Comparison of ENCODE assay signal across 13 mouse cellular contexts in the genomic region with DNA sequence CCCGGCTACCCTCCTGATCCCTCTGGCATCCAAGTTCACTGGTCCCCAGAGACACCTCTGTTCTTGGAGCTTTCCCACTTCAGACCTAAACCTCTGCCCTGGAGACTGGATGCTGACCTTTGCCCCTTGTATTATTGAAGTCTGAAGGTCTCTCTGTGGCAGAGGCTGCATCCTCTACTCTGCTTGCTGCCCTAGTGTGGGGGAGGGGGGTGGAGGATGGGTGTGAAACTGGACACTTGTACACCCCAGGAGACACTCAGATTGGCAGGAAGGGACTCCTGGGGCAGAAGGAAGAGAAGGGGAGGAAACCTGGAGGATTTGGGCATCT.
DNase-seq lines count a peak whose midpoint lies in the region; ATAC-seq and TF ChIP-seq lines count a peak whose summit lies in the region.
"Had no signal": no experiment of that assay in that cellular context is flagged by ENCODE, and none has a peak within 500 bp of the region (broad histone marks: within the 10 kb centered on the region; RNA-seq: fewer than 3 reads in every experiment).

No protein-coding gene starts in this region.

- 0 out of 2 replicates have a peak, but pooled peaks have one; percentile 2 for ATAC-seq in midbrain, embryonic 13.5 days
- no peak for ATAC-seq in midbrain, postnatal 0 days (ENCODE audit: low FRiP score)

- no peaks in the 10 kb centered on the region for H3K36me3 ChIP-seq in heart, embryonic 10.5 days
- H3K36me3 ChIP-seq in midbrain, embryonic 13.5 days = no peaks in the 10 kb centered on the region
- no peaks in the 10 kb centered on the region for H3K36me3 ChIP-seq in midbrain, postnatal 0 days (ENCODE audit: insufficient read depth, low read length)
- H3K36me3 ChIP-seq in small intestine, adult 2 months (ENCODE audit: control insufficient read depth, insufficient read depth, low read length) = peaks cover 19% of the 10 kb centered on the region
- H3K36me3 ChIP-seq: limb, embryonic 15.5 days had no signal

- no peaks in the 10 kb centered on the region for H3K27me3 ChIP-seq in heart, embryonic 10.5 days (ENCODE audit: insufficient read depth, poor library complexity, severe bottlenecking)
- no peaks in the 10 kb centered on the region for H3K27me3 ChIP-seq in midbrain, embryonic 13.5 days
- H3K27me3 ChIP-seq in midbrain, postnatal 0 days (ENCODE audit: insufficient read depth, low read length) = no peaks in the 10 kb centered on the region
- no peaks in the 10 kb centered on the region for H3K27me3 ChIP-seq in small intestine, adult 2 months (ENCODE audit: control insufficient read depth, insufficient read depth, low read length)
- H3K27me3 ChIP-seq: limb, embryonic 15.5 days had no signal

- no peak overlapping the region for H3K4me3 ChIP-seq in heart, embryonic 10.5 days
- H3K4me3 ChIP-seq in midbrain, embryonic 13.5 days (replicated peaks) = no peak overlapping the region
- H3K4me3 ChIP-seq in midbrain, postnatal 0 days (ENCODE audit: low read depth, low read length) = no peak overlapping the region
- H3K4me3 ChIP-seq in small intestine, adult 2 months (ENCODE audit: low read depth, low read length) = no peak overlapping the region
- H3K4me3 ChIP-seq: heart, adult 2 months; limb, embryonic 15.5 days had no signal

- peaks cover 78% of the 10 kb centered on the region for H3K4me1 ChIP-seq in heart, embryonic 10.5 days
- peaks cover 41% of the 10 kb centered on the region for H3K4me1 ChIP-seq in midbrain, embryonic 13.5 days (replicated peaks)
- H3K4me1 ChIP-seq in midbrain, postnatal 0 days (ENCODE audit: insufficient read depth, low read length) = peaks cover 11% of the 10 kb centered on the region; the same call in 1 of the 2 replicates
- H3K4me1 ChIP-seq in small intestine, adult 2 months (ENCODE audit: control insufficient read depth, insufficient read depth, insufficient read length, low read length) = peaks cover 38% of the 10 kb centered on the region

- no peak for TF ChIP-seq POLR2A in small intestine, adult 2 months (IDR thresholded peaks at IDR 0.05; ENCODE audit: low read depth, low read length)

- H3K27ac ChIP-seq in heart, embryonic 10.5 days = peak overlapping the region; percentile 88
- H3K27ac ChIP-seq in midbrain, embryonic 13.5 days = no peak overlapping the region
- no peak overlapping the region for H3K27ac ChIP-seq in midbrain, postnatal 0 days (ENCODE audit: low read depth, low read length)
- H3K27ac ChIP-seq in small intestine, adult 2 months (ENCODE audit: insufficient read depth, low read depth, low read length) = peak overlapping the region; percentile 86
- H3K27ac ChIP-seq: macrophage had no signal

- intact Hi-C loops in left cerebral cortex, postnatal 36 days (cut with DNase I) = no loop called here

- H3K9ac ChIP-seq in midbrain, embryonic 13.5 days (replicated peaks) = peak overlapping the region; percentile 12; the same call in 1 of the 2 replicates
- no peak overlapping the region for H3K9ac ChIP-seq in midbrain, postnatal 0 days (replicated peaks; ENCODE audit: low read length, poor library complexity, severe bottlenecking)
- H3K9ac ChIP-seq: limb, embryonic 15.5 days had no signal

- no peak for DNase-seq in heart, embryonic 10.5 days (ENCODE audit: low spot score)
- no peak for DNase-seq in heart, postnatal 4 days
- no peak for DNase-seq in midbrain, postnatal 0 days (ENCODE audit: low spot score)
- DNase-seq in kidney, postnatal 25 days = peak; percentile 53 to 60
- no peak for DNase-seq in left cerebral cortex, postnatal 36 days (ENCODE audit: low spot score in 2 of 2)
- no peak for DNase-seq in thymus, adult 18-20 months
- DNase-seq: cerebellum, postnatal 14 days; heart, adult 2 months; thymus, postnatal 4 days had no signal

- 31% methylated on average over 1 of the region's 1 CpGs for WGBS in heart, embryonic 10.5 days
- 26% methylated on average over 1 of the region's 1 CpGs for WGBS in midbrain, embryonic 13.5 days
- WGBS in midbrain, postnatal 0 days = 20% methylated on average over 1 of the region's 1 CpGs
- 36% methylated on average over 1 of the region's 1 CpGs for WGBS in small intestine, adult 2 months

- no peak overlapping the region for H3K4me2 ChIP-seq in midbrain, embryonic 13.5 days (replicated peaks)
- H3K4me2 ChIP-seq in midbrain, postnatal 0 days (ENCODE audit: low read depth, low read length, poor library complexity, severe bottlenecking) = no peak overlapping the region
- H3K4me2 ChIP-seq: limb, embryonic 15.5 days had no signal

- no peaks in the 10 kb centered on the region for H3K9me3 ChIP-seq in heart, embryonic 10.5 days
- H3K9me3 ChIP-seq in midbrain, embryonic 13.5 days = no peaks in the 10 kb centered on the region
- H3K9me3 ChIP-seq in midbrain, postnatal 0 days (ENCODE audit: low read length) = no peaks in the 10 kb centered on the region
- H3K9me3 ChIP-seq: limb, embryonic 15.5 days had no signal

- no peak for TF ChIP-seq CTCF in midbrain, postnatal 0 days (IDR thresholded peaks at IDR 0.05)
- no peak for TF ChIP-seq CTCF in small intestine, adult 2 months (IDR thresholded peaks at IDR 0.05; ENCODE audit: extremely low read depth, insufficient read length, insufficient replicate concordance, low read depth, low read length)

Comparison
In these comparisons a context has a peak if more than half of its experiments do, and no peak if none do; other contexts are left out.
1. DNase-seq: peak in kidney, postnatal 25 days (2 of 2); none in heart, embryonic 10.5 days (single experiment), heart, postnatal 4 days (single experiment), midbrain, postnatal 0 days (single experiment), left cerebral cortex, postnatal 36 days (0 of 2) and thymus, adult 18-20 months (0 of 2).
2. H3K27ac ChIP-seq: peak in heart, embryonic 10.5 days (single experiment) and small intestine, adult 2 months (single experiment); none in midbrain, embryonic 13.5 days (single experiment) and midbrain, postnatal 0 days (single experiment).